Mouse (Mus musculus) G1E (cell line): ENCODE measurements around the gene Zbed5. TPM values are rescaled to one million over a fixed set of nuclear protein-coding genes. Genes with fewer than 3 reads are reported as not detected.

Experiments used
- ATAC-seq: 2 replicates; pipeline ENCODE4 v1.8.0; 2016; ENCODE audit warnings: mild to moderate bottlenecking; ENCODE audit not compliant: insufficient number of reproducible peaks, poor library complexity, low FRiP score, severe bottlenecking; ENCODE audit errors: extremely low read depth
- DNase-seq: peaks from one replicate; pipeline ENCODE4 v3.0.0; 2012; ENCODE audit warnings: low spot score
- H3K27me3 ChIP-seq: 2 replicates; pipeline ENCODE4 v1.6.1; 2012; ENCODE audit warnings: mild to moderate bottlenecking, low read length, inconsistent platforms; ENCODE audit not compliant: insufficient read depth
- H3K36me3 ChIP-seq: replicated peaks from 2 replicates; pipeline ENCODE3; 2012; ENCODE audit warnings: mild to moderate bottlenecking, inconsistent platforms
- H3K4me1 ChIP-seq: 2 replicates; pipeline ENCODE4 v1.6.1; 2012; ENCODE audit warnings: low read depth, low read length, inconsistent platforms, mixed read lengths; ENCODE audit not compliant: insufficient read depth
- H3K4me3 ChIP-seq: 2 replicates; pipeline ENCODE4 v1.5.1; 2012; ENCODE audit warnings: low read depth, mild to moderate bottlenecking, inconsistent platforms, low read length, moderate library complexity, mixed read lengths
- H3K9me3 ChIP-seq: replicated peaks from 2 replicates; pipeline ENCODE4 v1.6.1; 2012; ENCODE audit warnings: inconsistent platforms
- CTCF ChIP-seq: IDR thresholded peaks from 2 replicates; pipeline ENCODE4 v1.5.1; 2012; ENCODE audit warnings: low read depth, low read length, inconsistent platforms, mixed read lengths
- GATA1 ChIP-seq: IDR thresholded peaks from 2 replicates; pipeline ENCODE4 v1.6.1; 2012; ENCODE audit warnings: borderline replicate concordance, low read length, inconsistent platforms, mixed read lengths
- GATA2 ChIP-seq: IDR thresholded peaks from 2 replicates; pipeline ENCODE4 v1.6.1; 2012; ENCODE audit warnings: low read depth, low read length, inconsistent platforms, borderline replicate concordance
- POLR2AphosphoS5 ChIP-seq: IDR thresholded peaks from 2 replicates; pipeline ENCODE4 v1.6.1; 2012; ENCODE audit warnings: low read depth, low read length, inconsistent platforms; ENCODE audit not compliant: insufficient replicate concordance
- TAL1 ChIP-seq: conservative IDR thresholded peaks from 2 replicates; pipeline ENCODE4 v1.6.1; 2012; ENCODE audit warnings: low read depth, low read length, inconsistent platforms, mixed read lengths
- polyA plus RNA-seq: library from polyadenylated mRNA; stranded (reverse); fragments of >175 nt; gene quantifications from 2 replicates; pipeline ENCODE4 v1.2.3, GENCODE M21; 2012
- total RNA-seq, 2 experiments: library from RNA; stranded (forward) in 1 of 2; stranded (reverse) in 1 of 2; fragments of 200-1000 nt in 1 of 2; fragments of >200 nt in 1 of 2; fragmentation: Nextera tagmentation in 1 of 2; gene quantifications; 2 replicates each; pipeline ENCODE4 v1.2.3; 2014 to 2017

The Zbed5 gene
- total and polyA plus RNA-seq, 3 experiments = 0.67 to 6.9 (median 1.4) TPM

DNA sequence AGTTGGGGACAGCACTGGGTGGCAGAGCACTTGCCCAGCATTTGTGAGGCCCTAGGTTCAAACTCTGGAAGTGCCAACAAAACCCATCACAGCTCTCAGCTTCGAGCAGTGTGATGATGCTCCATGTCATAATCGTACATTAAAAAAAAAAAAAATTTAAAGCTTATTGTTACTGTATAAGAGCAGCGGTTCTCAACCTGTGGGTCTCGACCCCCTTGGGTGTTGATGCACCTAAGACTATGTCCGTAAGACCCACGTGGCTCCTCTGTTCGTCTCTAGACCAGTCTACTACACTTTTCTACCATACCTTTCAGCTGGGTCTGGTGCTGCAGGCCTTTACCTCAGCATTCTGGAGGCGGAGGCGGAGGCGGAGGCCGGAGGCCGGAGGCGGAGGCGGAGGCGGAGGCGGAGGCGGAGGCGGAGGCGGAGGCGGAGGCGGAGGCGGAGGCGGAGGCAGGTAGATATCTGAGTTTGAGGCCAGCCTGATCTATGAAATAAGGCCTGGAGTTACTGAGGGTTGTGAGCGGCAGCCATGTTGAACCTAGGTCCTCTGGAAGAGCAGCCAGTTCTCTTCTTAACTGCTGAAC is 22.6 kb downstream of the Zbed5 start:
- Histone ChIP-seq H3K4me1 (peaks cover 33% of the 10 kb centered on the region), H3K27me3 (no peaks in the 10 kb centered on the region), H3K4me3 (peak overlapping the region; percentile 33; the same call in 1 of the 2 replicates), H3K36me3 (no peaks in the 10 kb centered on the region), H3K9me3 (no peaks in the 10 kb centered on the region)
- TF ChIP-seq GATA1 = no peak
- no peak for TF ChIP-seq CTCF
- TF ChIP-seq POLR2AphosphoS5 = no peak
- no peak for TF ChIP-seq TAL1
- ATAC-seq (peak; percentile 64), DNase-seq (peak; percentile 11)

DNA sequence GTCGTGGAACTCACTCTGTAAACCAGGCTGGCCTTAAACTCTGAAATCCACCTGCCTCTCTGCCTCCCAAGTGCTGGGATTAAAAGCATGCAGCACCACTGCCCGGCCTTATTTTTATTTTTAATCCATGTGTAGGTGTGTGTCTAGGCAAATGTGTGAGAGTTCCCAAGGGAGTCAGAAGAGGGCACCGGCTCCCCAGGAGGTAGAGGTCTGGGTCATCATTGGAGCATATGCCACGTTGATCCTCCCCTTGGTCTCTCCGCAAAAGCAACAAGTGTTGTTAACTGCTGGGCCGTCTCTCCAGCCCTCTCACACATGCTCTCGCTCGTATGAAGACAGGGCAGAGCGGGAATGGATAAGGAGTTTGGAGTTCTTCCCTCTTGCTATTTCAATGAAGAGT is 23.2 kb downstream of the Zbed5 start:
- peak overlapping the region; percentile 33; the same call in 1 of the 2 replicates for H3K4me3 ChIP-seq
- H3K27me3 ChIP-seq = no peaks in the 10 kb centered on the region
- H3K4me1 ChIP-seq = peaks cover 32% of the 10 kb centered on the region
- H3K9me3 ChIP-seq = no peaks in the 10 kb centered on the region
- TF ChIP-seq CTCF (no peak), POLR2AphosphoS5 (no peak), GATA2 (no peak), GATA1 (no peak), TAL1 (no peak)
- ATAC-seq = 0 out of 2 replicates have a peak, but pooled peaks have one; percentile 51
- H3K36me3 ChIP-seq = no peaks in the 10 kb centered on the region
- DNase-seq = no peak

DNA sequence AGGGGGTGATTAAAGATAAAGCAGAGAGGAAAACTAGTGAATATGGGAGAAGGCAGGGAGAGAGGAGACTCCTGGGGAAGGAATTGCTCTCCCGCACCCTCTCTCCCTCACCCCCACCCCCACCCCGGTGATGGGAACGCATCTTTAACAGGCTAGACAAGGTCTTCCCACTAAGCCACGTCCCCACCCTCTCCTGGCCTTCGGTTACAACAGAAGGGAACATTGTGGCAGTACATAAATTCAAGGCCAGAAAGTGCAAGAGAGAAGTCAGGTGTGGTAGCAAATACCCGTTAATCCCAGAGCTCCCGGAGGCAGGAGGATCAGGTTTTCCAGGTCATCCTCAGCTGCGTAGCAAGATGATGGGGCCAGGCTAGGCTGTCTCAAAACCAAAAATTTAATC is 23.8 kb downstream of the Zbed5 start:
- TF ChIP-seq TAL1 (no peak), CTCF (no peak)
- Histone ChIP-seq H3K4me1 (peaks cover 26% of the 10 kb centered on the region), H3K9me3 (no peaks in the 10 kb centered on the region), H3K27me3 (no peaks in the 10 kb centered on the region), H3K36me3 (no peaks in the 10 kb centered on the region), H3K4me3 (no peak overlapping the region; the same call in 1 of the 2 replicates)
- no peak for ATAC-seq
- no peak for DNase-seq

DNA sequence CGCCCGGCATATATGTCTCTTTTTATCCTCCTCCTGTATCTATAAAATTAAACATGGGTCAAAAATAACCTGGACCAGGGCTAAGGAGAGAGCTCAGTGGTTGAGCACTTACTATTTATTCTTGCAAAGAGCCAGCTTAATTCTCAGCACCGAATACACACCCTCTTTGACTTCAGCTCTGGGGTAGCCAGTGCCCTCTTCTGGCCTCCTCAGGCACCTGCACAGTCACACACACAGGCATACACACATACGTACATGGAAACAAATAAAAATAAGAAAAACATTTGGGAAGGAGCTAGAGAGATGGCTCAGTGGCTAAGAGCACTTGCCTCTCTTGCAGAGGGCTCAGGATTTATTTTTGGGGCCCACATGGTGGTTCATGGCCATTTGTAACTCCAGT is 26.4 kb downstream of the Zbed5 start:
- Histone ChIP-seq H3K27me3 (no peaks in the 10 kb centered on the region), H3K4me3 (no peak overlapping the region), H3K36me3 (no peaks in the 10 kb centered on the region), H3K4me1 (peaks cover 23% of the 10 kb centered on the region), H3K9me3 (no peaks in the 10 kb centered on the region)
- TF ChIP-seq TAL1 = no peak
- no peak for TF ChIP-seq CTCF
- TF ChIP-seq GATA2 = no peak
- no peak for TF ChIP-seq GATA1
- no peak for TF ChIP-seq POLR2AphosphoS5
- ATAC-seq = no peak
- no peak for DNase-seq

DNA sequence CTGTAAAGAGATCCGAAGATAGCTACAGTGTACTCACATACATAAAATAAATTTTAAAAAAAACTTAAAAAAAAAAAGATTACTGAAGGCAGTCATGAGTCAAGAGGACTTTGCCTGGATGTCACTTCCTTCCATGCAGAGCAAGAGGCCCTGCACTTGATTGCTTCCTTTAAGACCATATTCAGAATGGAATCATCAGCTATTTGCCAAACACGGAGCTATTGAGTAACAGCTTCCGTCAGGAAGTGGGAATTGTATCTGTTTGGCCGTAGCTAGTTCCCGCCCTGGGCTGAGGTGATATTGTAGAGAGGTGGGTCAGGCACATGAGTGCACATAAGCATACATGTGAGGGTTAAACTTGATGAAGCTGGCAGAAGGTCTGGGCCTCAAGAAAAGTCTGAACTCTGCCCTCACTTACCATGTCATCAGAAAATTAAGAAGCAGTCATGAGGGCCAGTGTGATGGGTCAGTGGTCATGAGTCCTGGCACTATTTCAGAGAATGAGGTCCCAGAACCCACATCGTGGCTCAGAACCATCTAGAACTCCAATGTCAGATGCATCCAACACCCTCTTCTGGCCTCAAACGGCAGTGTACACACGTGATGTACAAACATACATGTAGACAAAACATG is 29.4 kb downstream of the Zbed5 start:
- no peak for TF ChIP-seq POLR2AphosphoS5
- TF ChIP-seq GATA1 = no peak
- TF ChIP-seq GATA2 = no peak
- TF ChIP-seq CTCF = no peak
- Histone ChIP-seq H3K4me3 (no peak overlapping the region), H3K4me1 (peaks cover 7% of the 10 kb centered on the region), H3K9me3 (no peaks in the 10 kb centered on the region), H3K36me3 (no peaks in the 10 kb centered on the region), H3K27me3 (no peaks in the 10 kb centered on the region)
- ATAC-seq = no peak
- DNase-seq = no peak

DNA sequence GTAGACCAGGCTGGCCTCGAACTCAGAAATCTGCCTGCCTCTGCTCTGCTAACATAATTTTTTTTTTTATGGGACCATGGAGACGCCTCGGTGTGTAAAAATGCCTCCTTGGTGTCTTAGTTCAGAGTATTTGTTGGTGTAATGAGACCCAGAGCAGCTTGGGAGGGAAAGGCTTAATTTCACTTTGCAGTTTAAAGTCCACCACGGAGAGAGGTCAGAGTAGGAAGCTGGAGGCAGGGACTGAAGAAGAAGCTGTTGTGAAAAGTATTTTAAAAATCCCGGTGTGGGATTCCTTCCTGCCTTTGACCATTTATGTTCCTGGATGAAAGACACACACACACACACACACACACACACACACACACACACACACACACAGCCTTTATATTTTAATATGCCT is 30.4 kb downstream of the Zbed5 start:
- ATAC-seq = no peak
- Histone ChIP-seq H3K4me1 (peaks cover 15% of the 10 kb centered on the region), H3K27me3 (no peaks in the 10 kb centered on the region), H3K4me3 (no peak overlapping the region), H3K36me3 (no peaks in the 10 kb centered on the region), H3K9me3 (no peaks in the 10 kb centered on the region)
- TF ChIP-seq TAL1 (no peak), CTCF (no peak), POLR2AphosphoS5 (no peak), GATA1 (no peak), GATA2 (no peak)
- DNase-seq = no peak
